Mouse (Mus musculus) ES-E14 (cell line): ENCODE data around the gene Eif3i.

Experiments
- MAFK ChIP-seq: IDR thresholded peaks from 2 replicates; pipeline ENCODE4 v1.6.1; 2014; ENCODE audit warnings: mild to moderate bottlenecking, low read depth, low read length, inconsistent platforms; ENCODE audit not compliant: insufficient read depth
- ZNF384 ChIP-seq: IDR thresholded peaks from 2 replicates; pipeline ENCODE4 v1.6.1; 2012; ENCODE audit warnings: low read depth, low read length, inconsistent platforms

DNA sequence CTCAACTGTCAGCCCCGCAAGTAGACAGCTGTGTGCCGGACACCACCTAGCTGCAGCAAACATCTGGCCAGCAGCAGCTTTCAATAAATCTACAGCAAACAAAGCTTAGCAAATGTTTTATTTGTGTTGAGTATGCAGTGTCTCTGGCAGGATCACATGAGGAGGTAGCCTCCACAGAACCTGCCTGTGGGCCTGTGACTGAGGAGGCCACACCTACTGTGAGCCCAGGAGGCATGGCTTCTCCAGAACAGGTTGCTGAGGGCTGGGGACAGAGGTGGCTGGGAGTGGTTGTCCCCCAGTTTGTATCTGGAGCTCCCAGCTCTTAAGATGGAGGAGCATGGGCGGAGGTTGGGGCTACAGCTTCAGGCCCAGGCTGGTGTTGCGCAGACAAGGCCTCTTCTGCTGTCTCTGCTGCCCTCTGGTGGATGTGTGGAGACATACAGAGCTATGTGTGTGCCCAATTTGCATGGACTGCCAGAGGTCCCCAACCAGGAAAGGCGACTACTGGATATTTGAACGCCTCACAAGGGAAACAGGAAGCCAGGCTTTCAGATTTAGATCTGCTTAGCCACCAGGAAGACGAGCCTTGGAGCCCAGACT lies 8.1 kb upstream of the Eif3i start:
- TF ChIP-seq MAFK (no peak), ZNF384 (no peak)
